Mouse (Mus musculus): Measurements from ENCODE around the gene Ovol3.
"Not testable (repeated sequence)": the region's sequence is repeated elsewhere in the genome, so short reads cannot be mapped to it uniquely, and the experiment has no call there.

Ovol3 gene

GRCm38 (mm10) chr7:30224206-30224605, 11.3 kb downstream of the Ovol3 start:
- no peak for DNase-seq (ENCODE audit: low read depth, low spot score)

DNA sequence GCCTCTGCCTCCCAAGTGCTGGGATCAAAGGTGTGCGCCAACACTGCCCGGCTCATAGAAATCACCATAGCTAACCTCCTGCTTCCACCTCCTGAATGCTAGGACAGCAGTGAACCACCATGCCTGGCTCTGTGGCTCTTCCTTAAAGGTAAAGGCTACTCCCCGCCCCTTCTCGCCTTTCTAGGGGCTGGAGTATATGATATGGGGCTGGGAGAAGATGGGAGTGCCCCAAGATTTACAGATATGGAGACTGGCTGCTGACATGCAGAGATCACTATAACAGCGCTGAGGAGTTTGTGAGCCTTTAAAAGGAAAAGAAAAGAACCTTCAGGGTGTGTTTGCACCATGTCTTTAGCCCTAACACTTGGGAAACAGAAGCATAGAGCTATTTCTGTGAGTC, 13.3 kb downstream of the Ovol3 start:
- DNase-seq (ENCODE audit: low read depth, low spot score) = no peak

- DNase-seq (ENCODE audit: low read depth, low spot score) = no peak
These were observed 14.1 kb downstream of the Ovol3 start for GRCm38 (mm10) chr7:30221433-30221832.

DNA sequence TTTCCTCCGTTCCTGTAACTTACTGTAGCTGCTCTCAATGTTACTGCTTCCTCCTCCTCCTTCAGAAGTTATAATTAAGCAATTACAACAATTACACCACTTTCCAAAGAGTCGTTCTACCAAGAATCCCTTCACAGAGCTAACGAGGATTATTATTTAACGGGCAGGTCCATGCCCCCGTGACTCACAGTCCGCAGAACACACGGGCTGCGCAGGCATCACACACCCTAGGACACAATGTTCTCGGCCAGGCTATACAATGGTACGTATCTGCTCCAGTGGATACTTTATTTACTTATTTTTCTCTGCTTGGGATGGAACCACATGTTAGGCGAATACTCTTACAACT, 15.5 kb downstream of the Ovol3 start:
- no peak for DNase-seq (ENCODE audit: low read depth, low spot score)

DNA sequence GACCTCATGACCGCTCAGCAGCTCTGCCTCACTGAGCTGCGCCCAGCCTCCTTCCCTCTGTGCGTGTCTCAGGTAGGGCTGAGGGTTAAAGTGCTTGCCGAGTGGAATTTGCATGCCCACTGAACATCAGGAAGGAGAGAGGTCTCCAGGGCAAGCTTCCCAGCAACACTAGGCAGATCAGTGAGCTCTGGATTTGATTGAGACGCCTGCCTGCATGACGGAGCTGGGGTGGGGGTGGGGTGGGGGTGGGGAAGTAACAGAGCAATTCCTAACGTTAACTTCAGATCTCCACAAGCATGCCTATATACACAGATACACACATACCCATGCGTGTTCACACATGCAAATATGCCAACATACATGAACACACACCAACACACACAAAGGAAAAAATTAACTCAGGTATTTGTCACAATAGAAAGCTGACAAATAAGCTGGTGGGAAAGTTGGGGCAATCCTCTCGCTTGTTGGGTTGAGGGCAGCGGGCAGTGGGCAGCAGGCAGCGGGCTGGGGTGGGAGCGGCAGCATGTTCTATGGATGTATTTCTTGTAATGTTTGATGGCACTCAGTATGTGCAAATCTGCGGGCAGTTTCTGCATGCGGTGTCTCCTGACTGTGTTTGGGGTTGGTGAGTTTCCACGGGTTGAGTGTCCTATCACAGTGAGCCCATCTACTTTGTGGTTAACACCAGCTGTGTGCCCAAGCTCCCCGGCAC, 16.1 kb downstream of the Ovol3 start:
- DNase-seq (ENCODE audit: low read depth, low spot score) = peak; percentile 68

DNA sequence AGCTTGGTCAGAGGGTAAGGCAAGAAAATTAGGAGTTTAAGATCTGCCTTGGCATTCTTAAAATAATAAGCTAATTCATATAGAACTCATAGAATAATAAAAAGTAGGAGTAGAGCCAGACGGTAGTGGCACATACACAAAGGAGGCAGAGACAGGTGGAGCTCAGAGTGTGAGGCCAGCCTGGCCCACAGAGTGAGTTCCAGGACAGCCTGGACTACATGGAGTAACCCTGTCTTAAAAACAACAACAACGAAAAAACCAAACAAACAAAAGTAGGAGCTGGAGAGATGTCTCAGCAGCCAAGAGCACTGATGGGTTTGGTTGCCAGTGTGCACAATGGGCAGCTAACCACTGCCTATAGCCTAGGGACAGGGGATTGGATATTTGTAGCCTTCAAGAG, 18.2 kb downstream of the Ovol3 start:
- DNase-seq (ENCODE audit: low read depth, low spot score) = no peak

- DNase-seq (ENCODE audit: low read depth, low spot score) = peak; percentile 88
These were observed 18.8 kb downstream of the Ovol3 start for GRCm38 (mm10) chr7:30216723-30217151.

DNA sequence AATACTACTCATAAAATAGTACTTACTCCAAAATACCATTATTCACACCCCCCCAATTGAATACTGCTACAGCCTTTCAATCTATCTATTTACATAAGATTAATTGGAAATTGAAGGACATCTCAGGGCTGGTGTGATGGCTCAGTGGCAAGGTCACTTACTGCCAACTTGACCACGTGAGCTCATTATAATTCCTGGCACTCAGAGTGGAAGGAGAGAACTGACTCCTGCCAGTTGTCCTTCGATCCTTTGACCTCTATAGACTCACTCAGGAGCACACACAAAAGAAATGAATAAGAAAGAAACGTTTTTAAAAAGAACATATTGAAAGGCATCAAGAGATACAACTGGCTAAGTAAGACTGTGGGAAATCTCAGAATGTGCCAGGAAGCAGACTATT, 19.6 kb downstream of the Ovol3 start:
- DNase-seq (ENCODE audit: low read depth, low spot score) = no peak

DNA sequence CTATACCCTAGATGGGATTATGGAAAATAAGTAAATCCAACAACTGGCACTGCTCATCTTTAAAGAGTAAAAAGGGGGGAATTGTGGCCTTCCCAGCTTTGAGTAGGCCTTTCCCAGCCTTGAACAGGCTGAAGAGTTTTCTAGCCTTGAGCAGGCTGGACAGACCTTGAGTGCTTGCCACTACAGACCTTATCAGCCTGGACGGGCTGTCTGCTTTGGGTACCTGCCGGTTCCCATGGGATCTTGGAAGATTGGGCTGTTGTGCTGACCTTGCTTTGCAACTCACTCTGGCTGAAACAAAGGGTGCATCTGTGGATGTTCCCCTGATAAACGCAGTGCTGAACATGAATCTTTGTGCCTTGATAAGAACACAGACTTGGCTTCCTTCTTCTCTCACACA, 21.6 kb downstream of the Ovol3 start:
- no peak for DNase-seq (ENCODE audit: low read depth, low spot score)

- no peak for DNase-seq (ENCODE audit: low read depth, low spot score)
These were observed 24.5 kb downstream of the Ovol3 start for GRCm38 (mm10) chr7:30211025-30211424.

- DNase-seq (ENCODE audit: low read depth, low spot score) = not testable (repeated sequence)
These were observed 29.2 kb downstream of the Ovol3 start for GRCm38 (mm10) chr7:30206364-30206763.

DNA sequence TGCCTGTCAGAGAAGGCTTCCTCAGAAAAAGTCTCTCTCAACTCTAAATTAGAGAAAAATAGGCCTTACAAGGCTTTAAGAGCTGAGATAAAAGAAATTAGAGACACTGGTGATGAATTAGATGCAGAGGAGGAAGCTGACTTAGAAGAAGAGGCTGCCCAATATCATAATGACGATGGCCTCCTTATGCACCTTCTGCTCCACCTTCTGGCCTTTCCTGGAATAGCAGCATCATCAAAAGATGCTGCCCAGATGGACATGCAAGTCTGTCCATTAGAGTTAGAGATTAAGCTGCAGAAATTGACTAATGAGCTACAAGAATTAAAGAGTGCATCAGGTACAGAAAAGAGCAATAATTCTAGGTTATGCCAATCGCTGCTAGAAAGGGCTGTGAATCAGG, 30.1 kb downstream of the Ovol3 start:
- no peak for DNase-seq (ENCODE audit: low read depth, low spot score)

DNA sequence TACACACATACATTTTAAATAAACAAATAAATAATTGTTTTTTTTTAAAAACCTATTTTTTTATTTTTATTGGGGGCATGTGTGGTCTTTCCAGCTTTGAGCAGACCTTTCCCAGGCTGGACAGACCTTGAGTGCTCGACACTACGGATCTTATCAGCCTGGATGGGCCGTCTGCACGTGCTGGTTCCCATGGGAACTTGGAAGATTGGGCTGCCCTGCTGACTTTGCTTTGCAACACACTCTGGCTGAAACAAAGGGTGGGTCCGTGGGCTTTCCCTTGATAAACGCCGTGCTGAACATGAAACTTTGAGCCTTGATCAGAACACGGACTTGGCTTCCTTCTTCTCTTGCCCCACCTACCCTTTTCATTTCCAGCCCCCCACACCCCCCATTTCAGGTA, 31.1 kb downstream of the Ovol3 start:
- no peak for DNase-seq (ENCODE audit: low read depth, low spot score)

DNA sequence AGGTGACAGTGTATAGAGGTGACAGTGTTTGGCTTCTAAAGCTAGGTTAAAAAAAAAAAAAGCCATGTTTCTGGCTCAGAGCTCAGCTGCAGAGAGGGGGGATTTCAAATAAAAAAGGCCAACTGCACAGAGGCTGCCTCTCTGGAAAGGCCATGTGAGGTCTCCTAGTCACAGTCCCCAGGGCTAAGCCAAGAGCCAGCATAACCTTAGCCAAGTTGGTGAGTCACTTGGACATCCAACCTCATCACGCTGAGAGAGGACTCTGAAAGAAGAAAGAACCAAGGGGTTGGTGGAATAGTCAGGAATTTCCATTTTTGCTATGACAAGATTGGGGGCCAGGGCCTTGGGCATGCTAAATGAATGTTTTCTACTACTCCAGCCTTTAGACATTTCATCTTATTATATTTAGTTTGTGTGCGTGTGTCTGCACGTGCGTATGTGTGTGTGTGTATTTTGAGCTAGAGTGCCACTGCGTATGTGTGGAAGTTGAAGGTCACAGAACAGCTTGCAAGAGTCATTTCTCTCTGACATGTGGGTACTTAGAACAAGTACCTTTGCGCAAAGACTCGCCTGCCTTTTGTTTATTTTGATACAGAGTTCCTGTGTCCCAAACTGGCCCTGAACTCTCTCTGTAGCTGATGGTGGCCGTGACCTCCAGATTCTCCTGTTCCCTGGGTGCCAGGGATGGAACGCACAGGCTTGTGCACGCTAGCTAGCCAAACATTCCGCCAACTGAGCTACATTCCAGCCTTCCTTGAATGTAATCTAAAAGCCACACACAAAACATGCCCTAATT, 32.4 kb downstream of the Ovol3 start:
- DNase-seq (ENCODE audit: low read depth, low spot score) = no peak

DNA sequence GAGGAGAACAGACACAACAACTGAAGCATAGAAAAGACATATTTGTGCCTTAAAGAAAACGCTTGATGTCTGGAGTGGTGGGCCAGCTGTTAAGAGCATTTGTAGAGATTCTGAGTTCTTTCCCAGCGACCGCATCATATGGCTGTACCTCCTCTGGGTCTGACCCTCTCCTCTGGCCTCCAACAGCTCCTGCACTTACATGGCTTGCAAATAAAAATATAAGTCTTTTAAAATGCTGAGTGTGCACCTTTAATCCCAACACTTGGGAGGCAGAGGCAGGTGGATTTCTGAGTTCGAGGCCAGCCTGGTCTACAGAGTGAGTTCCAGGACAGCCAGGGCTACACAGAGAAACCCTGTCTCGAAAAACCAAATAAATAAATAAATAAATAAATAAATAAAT, 34.9 kb downstream of the Ovol3 start:
- DNase-seq (ENCODE audit: low read depth, low spot score) = not testable (repeated sequence)

- no peak for DNase-seq (ENCODE audit: low read depth, low spot score)
These were observed 35.3 kb downstream of the Ovol3 start for GRCm38 (mm10) chr7:30200200-30200599.

GRCm38 (mm10) chr7:30199498-30200139, 35.9 kb downstream of the Ovol3 start:
- no peak for DNase-seq (ENCODE audit: low read depth, low spot score)

GRCm38 (mm10) chr7:30198481-30198971, 37.0 kb downstream of the Ovol3 start, which contains the start of gene Capns1:
Gene Capns1, minus strand, starts transcription at chr7:30198811.
- DNase-seq (ENCODE audit: low read depth, low spot score) = peak; percentile 87

DNA sequence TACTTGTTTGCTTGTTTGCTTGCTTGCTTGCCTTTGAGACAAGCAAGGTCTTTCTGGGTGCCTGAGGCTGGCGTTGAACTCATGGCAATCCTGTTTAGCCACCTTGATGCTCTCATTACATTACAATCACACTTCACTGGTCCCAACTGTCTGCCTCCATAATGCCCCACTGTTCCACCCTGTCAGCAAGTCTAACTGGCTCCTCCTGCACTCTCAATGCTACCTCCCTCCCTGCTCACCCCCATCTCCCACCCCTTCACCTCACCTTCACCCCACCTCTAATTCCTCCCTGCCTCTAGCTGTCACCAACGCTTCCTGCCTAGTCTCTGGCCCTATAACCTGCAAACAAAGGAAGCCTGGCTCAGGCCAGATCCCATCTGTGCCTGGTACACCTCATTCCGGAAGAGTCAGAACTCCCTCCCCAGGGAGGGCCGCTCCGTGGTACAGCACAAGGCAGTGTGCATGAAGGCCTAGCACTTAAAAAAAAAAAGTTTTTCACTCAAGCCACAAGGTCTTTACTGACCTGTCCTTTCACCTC, 37.9 kb downstream of the Ovol3 start:
- no peak for DNase-seq (ENCODE audit: low read depth, low spot score)

DNA sequence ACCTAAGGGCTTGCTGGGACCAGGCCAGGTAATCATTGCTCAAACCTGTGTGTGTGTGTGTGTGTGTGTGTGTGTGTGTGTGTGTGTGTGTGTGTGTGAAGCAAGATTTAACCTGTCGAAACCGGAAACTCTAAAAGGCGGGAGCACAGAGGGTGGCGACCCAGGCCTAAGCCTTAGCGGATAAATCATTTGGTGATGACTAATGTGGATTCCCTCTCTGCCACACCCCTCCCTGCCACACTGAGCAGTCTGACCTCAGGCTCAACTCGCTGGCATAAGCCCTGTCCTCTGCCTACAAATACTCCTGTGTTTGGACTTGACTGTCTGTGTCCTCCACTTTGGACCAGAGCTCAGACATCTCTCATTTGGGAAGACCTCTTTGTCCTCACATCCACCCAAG, 39.4 kb downstream of the Ovol3 start:
- DNase-seq (ENCODE audit: low read depth, low spot score) = no peak

DNA sequence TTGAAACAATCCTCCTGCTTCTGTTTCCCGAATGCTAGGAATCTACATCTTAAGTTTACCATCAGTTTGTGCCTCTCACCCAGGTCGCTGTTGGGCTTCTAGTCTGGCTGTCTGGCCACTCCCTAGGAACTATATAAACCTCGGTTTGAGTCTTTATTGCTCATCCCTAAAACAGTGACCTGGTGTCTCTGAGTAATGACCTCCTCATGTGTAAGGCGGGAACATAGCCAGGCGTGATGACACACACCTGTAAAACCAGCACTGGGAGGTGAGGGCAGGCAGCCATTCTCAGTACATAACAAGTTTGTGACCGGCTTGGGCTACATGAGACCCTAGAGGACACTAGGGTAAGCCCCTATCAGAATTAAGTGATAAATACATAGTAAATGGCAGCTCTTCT, 40.1 kb downstream of the Ovol3 start:
- DNase-seq (ENCODE audit: low read depth, low spot score) = no peak

DNA sequence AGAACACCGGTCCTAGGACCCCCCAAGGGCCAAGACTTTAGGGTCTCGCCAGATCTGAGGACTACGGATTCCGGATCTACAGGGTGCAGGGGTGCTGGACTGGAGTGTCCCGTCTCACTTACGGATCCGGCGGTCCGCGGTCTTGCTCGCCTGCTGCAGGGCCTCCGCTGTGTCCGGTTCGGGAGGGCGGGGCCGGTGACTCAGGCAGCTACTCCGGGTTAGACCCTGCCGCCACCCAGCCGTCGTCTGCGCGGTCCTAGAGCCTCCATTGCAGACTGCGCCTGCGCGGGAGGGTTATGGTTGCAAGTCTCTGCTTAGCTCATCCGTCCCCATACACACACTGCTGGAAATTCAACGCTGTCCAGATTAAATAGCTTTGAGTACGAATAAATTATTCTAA, 40.6 kb downstream of the Ovol3 start:
- peak; percentile 95 for DNase-seq (ENCODE audit: low read depth, low spot score)
